Mouse (Mus musculus) neural tube, embryonic 11.5 days (tissue): Measurements from ENCODE around the gene Stt3a. TPM values are rescaled to one million over a fixed set of nuclear protein-coding genes. Genes with fewer than 3 reads are reported as not detected.

Experiments used
- ATAC-seq: fragments of 200-750 bp; cut with Nextera tagmentation; 2 replicates; pipeline ENCODE4 v1.8.0; 2017; ENCODE audit warnings: moderate number of reproducible peaks, mild to moderate bottlenecking, moderate TSS enrichment, moderate library complexity; ENCODE audit not compliant: insufficient read depth, low FRiP score, low TSS enrichment
- DNase-seq: peaks from one replicate; pipeline ENCODE4 v3.0.0-alpha.2; 2015; ENCODE audit warnings: low spot score
- H3K27ac ChIP-seq: fragments of 300-500 bp; sonication (generic); 2 replicates; pipeline ENCODE4 v1.5.1; 2014; ENCODE audit warnings: low read depth, mild to moderate bottlenecking, low read length
- H3K27me3 ChIP-seq: fragments of 300-500 bp; sonication (generic); 2 replicates; pipeline ENCODE4 v1.6.1; 2014; ENCODE audit warnings: mild to moderate bottlenecking, low read length, mixed read lengths; ENCODE audit not compliant: control insufficient read depth, insufficient read depth
- H3K36me3 ChIP-seq: fragments of 300-500 bp; sonication (generic); 2 replicates; pipeline ENCODE4 v1.6.1; 2014; ENCODE audit warnings: mild to moderate bottlenecking, low read length, moderate library complexity, mixed read lengths; ENCODE audit not compliant: control insufficient read depth, insufficient read depth
- H3K4me1 ChIP-seq: fragments of 300-500 bp; sonication (generic); 2 replicates; pipeline ENCODE4 v1.6.1; 2014; ENCODE audit warnings: low read length, mixed read lengths; ENCODE audit not compliant: control insufficient read depth, insufficient read depth
- H3K4me2 ChIP-seq: fragments of 300-500 bp; sonication (generic); 2 replicates; pipeline ENCODE4 v1.6.1; 2014; ENCODE audit warnings: low read depth, mild to moderate bottlenecking, moderate library complexity
- H3K4me3 ChIP-seq: fragments of 300-500 bp; sonication (generic); 2 replicates; pipeline ENCODE4 v1.5.1; 2014; ENCODE audit warnings: low read depth, low read length
- H3K9ac ChIP-seq: fragments of 300-500 bp; sonication (generic); 2 replicates; pipeline ENCODE4 v1.6.1; 2014; ENCODE audit warnings: mild to moderate bottlenecking, low read length
- H3K9me3 ChIP-seq: fragments of 300-500 bp; sonication (generic); 2 replicates; pipeline ENCODE4 v1.6.1; 2016; ENCODE audit warnings: low read length; ENCODE audit not compliant: control insufficient read depth
- WGBS: fragments of 180-500 bp; shearing (Covaris S2); extraction: QIAGEN DNeasy Blood & Tissue Kit; methylation state at CpG from one replicate; pipeline ENCODE4 v1.1.7; 2014; 5-methylcytosine and 5-hydroxymethylcytosine counted together
- polyA plus RNA-seq: library from polyadenylated mRNA; unstranded; fragments of >200 nt; fragmentation: Nextera tagmentation; extraction: Ambion mirVana; gene quantifications from 2 replicates; pipeline ENCODE4 v1.2.1, GENCODE M21; 2014

Stt3a gene
- polyA plus RNA-seq, result 164 and 179 TPM in 2 replicates

- ATAC-seq, result peak; percentile 99
- peak within 1 kb of the TSS; percentile 65 for H3K27ac ChIP-seq
- H3K36me3 ChIP-seq, result peaks cover 3% of the 10 kb centered on the region; the same call in 1 of the 2 replicates
- H3K9ac ChIP-seq, result peak within 1 kb of the TSS; percentile 75
- DNase-seq, result peak; percentile 99
- H3K27me3 ChIP-seq, result no peaks in the 10 kb centered on the region
- WGBS, result under 1% methylated on average over 60 of the region's 60 CpGs
- no peaks in the 10 kb centered on the region for H3K9me3 ChIP-seq
- H3K4me2 ChIP-seq, result peak within 1 kb of the TSS; percentile 74
- H3K4me3 ChIP-seq, result peak within 1 kb of the TSS; percentile 98
- peaks cover 2% of the 10 kb centered on the region; the same call in 1 of the 2 replicates for H3K4me1 ChIP-seq
Observed at GRCm38 (mm10) chr9:36767203-36768143, at the start of gene Stt3a. Gene Stt3a (minus strand): TSS chr9:36767679.

- no peak overlapping the region for H3K4me2 ChIP-seq
- no peaks in the 10 kb centered on the region for H3K27me3 ChIP-seq
- WGBS, result 72% methylated on average over 3 of the region's 3 CpGs
- DNase-seq (no peak), ATAC-seq (no peak)
- H3K4me1 ChIP-seq, result no peaks in the 10 kb centered on the region
- H3K27ac ChIP-seq, result no peak overlapping the region
- no peaks in the 10 kb centered on the region for H3K9me3 ChIP-seq
- no peak overlapping the region for H3K9ac ChIP-seq
- H3K36me3 ChIP-seq, result no peaks in the 10 kb centered on the region
- no peak overlapping the region for H3K4me3 ChIP-seq
Observed at GRCm38 (mm10) chr9:36814486-36814885, 47.0 kb upstream of the Stt3a start.

GRCm38 (mm10) chr9:36808126-36808785 lies 40.8 kb upstream of the Stt3a start:
- Histone ChIP-seq H3K9me3 (no peaks in the 10 kb centered on the region), H3K4me1 (no peaks in the 10 kb centered on the region), H3K4me3 (no peak overlapping the region), H3K27me3 (no peaks in the 10 kb centered on the region), H3K4me2 (no peak overlapping the region), H3K9ac (no peak overlapping the region), H3K27ac (no peak overlapping the region), H3K36me3 (no peaks in the 10 kb centered on the region)
- 86% methylated on average over 5 of the region's 5 CpGs for WGBS
- DNase-seq, result no peak
- ATAC-seq, result no peak

- Histone ChIP-seq H3K4me1 (no peaks in the 10 kb centered on the region), H3K4me3 (no peak overlapping the region), H3K27me3 (no peaks in the 10 kb centered on the region), H3K36me3 (no peaks in the 10 kb centered on the region), H3K4me2 (no peak overlapping the region), H3K9me3 (no peaks in the 10 kb centered on the region), H3K27ac (no peak overlapping the region), H3K9ac (no peak overlapping the region)
- ATAC-seq, result no peak
- WGBS, result 61% methylated on average over 3 of the region's 3 CpGs
- DNase-seq, result no peak
Observed at GRCm38 (mm10) chr9:36805256-36805975, 37.9 kb upstream of the Stt3a start.

- DNase-seq, result no peak
- Histone ChIP-seq H3K27me3 (no peaks in the 10 kb centered on the region), H3K4me2 (no peak overlapping the region), H3K9ac (no peak overlapping the region), H3K4me1 (no peaks in the 10 kb centered on the region), H3K9me3 (no peaks in the 10 kb centered on the region), H3K36me3 (no peaks in the 10 kb centered on the region), H3K27ac (no peak overlapping the region), H3K4me3 (no peak overlapping the region)
- WGBS, result 89% methylated on average over 3 of the region's 3 CpGs
- no peak for ATAC-seq
Observed at GRCm38 (mm10) chr9:36803926-36804325, 36.4 kb upstream of the Stt3a start.

- Histone ChIP-seq H3K4me3 (no peak overlapping the region), H3K4me1 (no peaks in the 10 kb centered on the region), H3K36me3 (no peaks in the 10 kb centered on the region), H3K9ac (no peak overlapping the region), H3K27me3 (no peaks in the 10 kb centered on the region), H3K4me2 (no peak overlapping the region), H3K27ac (no peak overlapping the region), H3K9me3 (no peaks in the 10 kb centered on the region)
- 83% methylated on average over 6 of the region's 6 CpGs for WGBS
- no peak for ATAC-seq
- no peak for DNase-seq
Observed at GRCm38 (mm10) chr9:36803386-36803785, 35.9 kb upstream of the Stt3a start.

GRCm38 (mm10) chr9:36802951-36803350 lies 35.5 kb upstream of the Stt3a start:
- no peak overlapping the region for H3K4me2 ChIP-seq
- H3K36me3 ChIP-seq, result no peaks in the 10 kb centered on the region
- H3K27ac ChIP-seq, result no peak overlapping the region
- ATAC-seq (no peak), DNase-seq (no peak)
- H3K9ac ChIP-seq, result no peak overlapping the region
- H3K9me3 ChIP-seq, result no peaks in the 10 kb centered on the region
- H3K27me3 ChIP-seq, result no peaks in the 10 kb centered on the region
- no peak overlapping the region for H3K4me3 ChIP-seq
- H3K4me1 ChIP-seq, result no peaks in the 10 kb centered on the region
- 86% methylated on average over 3 of the region's 3 CpGs for WGBS

- DNase-seq, result no peak
- Histone ChIP-seq H3K9me3 (no peaks in the 10 kb centered on the region), H3K4me3 (no peak overlapping the region), H3K27me3 (no peaks in the 10 kb centered on the region), H3K36me3 (no peaks in the 10 kb centered on the region), H3K4me1 (no peaks in the 10 kb centered on the region), H3K9ac (no peak overlapping the region), H3K27ac (no peak overlapping the region), H3K4me2 (no peak overlapping the region)
- ATAC-seq, result no peak
- 95% methylated on average over 2 of the region's 2 CpGs for WGBS
Observed at GRCm38 (mm10) chr9:36801961-36802360, 34.5 kb upstream of the Stt3a start.
